Mouse (Mus musculus): Measurements from ENCODE around the gene Armc2.

The Armc2 gene

DNA sequence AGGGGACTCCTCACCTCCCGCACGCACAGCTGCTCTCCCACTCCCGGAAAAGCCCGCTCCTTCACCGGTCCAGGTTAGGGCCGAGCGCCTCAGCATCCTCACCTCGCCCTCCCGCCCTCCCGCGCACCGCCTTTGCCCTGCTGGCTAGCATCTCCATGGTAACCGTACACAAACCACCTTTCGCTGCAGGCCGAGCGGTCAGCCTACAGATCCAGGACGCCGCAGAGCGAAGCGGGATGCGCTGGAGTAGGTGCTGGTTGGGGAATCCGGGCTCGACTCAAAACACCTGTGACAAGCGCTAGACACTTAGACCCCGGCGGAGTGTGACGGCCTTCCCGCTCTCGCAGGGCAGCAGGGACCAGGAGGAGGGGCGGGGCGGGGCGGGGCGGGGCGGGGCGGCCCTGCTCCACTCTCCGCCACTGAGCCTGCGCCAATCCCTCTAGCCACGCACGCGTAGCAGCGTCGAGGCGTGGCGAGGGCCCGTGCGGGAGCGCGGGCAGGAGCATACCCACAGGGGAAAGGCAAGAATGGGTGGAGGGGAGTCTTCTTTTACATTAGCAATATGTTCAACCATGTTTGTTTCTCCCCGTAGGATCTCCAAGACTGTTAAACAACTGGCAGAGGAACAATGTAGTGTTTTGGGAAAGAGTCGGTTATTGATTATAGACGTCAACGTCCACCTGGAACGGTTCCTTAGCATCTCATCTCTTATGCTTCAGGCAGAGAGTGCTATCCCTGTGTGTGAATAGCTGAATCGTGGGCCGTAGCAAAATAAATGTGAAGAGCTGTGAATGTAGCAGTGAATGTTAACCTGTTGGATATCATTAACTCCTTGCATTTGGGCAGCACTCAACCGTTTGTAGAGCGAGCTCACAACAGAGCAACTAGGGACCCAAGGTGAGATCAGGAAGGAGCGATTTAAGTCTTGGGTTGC is at the start of gene Armc2:
Armc2 (minus strand) TSS at position 427 of the 934 bp plus-strand sequence.
- peak; percentile 78 for DNase-seq (ENCODE audit: extremely low spot score, low spot score)

DNA sequence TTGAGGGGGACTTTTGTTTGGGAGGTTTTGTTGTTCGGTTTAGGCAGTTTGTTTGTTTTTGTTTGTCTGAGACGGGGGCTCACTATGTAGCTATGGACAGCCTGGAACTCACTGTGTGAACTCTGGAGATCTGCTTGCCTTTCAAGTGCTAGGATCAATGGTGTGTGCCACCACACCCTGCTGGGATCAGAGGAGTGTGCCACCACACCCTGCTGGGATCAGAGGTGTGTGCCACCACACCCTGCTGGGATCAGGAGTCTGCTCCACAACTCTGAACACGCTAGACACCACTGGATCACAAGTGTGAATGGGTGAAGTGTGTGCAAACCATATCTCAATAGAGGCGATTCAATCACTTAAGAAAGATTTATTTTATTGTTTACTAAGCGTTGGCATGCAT is 46.2 kb upstream of the Armc2 start:
- DNase-seq (ENCODE audit: extremely low spot score, low spot score) = no peak

DNA sequence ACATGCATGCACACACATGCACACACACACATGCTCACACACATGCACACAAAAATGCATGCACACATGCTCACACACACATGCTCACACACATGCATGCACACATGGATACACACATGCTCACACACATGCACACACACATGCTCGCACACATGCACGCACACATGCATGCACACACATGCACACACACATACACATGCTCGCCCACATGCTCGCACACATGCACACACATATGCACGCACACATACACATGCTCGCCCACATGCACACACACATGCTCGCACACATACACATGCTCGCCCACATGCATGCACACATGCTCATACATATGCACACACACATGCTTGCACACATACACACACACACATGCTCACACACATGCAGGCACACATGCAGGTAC is 41.3 kb upstream of the Armc2 start:
- DNase-seq (ENCODE audit: extremely low spot score, low spot score) = no peak

DNA sequence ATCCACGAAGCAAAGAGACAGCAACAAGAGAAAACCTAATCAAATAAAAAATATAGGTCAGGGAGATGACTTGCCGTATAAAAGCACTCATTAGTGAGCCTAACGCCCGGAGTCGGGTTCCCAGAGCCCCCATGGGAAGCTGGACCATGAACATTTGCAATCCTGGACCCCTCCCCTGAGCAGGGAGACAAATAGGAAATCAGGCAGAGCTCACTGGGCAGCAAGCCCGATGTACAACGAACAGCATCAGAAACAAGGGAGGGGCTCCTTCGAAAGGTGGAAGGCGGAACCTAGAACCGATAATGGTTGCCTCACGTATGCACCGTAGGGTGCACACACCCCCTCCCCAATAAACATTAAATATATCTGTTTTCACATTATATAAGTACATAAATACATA is 39.5 kb upstream of the Armc2 start:
- no peak for DNase-seq (ENCODE audit: extremely low spot score, low spot score)

DNA sequence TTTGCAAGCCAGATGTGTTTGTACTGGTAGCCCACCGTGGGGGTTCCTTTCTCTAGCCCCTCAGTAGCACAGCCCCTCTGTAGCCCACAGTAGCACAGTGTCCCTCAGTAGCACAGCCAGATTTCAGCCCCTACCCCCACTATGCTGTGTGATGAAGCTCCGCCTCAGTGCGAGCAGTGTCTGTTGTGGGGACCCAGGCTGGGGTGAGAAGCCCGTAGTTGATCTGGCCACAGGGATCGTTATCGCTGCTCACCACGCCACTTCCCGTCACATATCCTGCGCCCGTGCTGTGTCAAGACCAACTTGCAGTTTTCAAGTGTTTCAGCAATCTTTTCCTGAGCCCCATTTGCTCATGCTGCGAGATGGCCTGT is 39.0 kb upstream of the Armc2 start:
- DNase-seq (ENCODE audit: extremely low spot score, low spot score) = no peak

DNA sequence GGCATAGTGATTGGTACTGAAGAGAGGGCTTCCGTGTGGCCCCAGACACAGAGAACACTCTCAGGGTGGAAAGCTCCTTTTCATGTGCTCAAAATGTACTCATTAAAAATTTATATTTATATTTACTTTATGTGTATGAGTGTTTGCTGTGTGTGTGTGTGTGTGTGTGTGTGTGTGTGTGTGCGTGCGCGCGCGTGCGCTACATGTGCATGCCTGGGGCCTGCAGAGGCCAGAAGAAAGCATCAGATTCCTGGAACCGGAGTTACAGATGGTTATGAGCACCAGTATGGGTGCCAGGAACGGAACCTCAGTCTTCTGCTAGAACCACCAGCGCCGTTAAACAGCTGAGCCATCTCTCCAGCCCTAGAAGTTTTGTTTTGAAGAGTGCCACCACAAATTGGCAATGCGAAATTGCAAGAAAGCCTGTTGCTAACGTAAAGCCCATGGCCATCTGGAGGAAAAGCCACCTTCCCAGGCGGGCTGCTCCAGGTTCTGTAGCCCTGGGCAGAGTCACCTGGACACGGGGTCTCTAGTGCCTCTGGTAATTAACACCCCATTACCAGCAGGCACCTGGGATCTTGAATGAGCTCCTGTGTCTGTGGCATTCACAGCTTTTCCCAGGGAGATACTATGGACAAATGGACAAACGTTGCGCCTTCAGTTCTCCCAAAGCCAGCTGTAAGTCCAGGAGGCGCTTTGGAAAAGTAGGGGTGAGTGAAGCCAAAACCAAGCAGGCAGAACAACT is 38.4 kb upstream of the Armc2 start:
- no peak for DNase-seq (ENCODE audit: extremely low spot score, low spot score)

DNA sequence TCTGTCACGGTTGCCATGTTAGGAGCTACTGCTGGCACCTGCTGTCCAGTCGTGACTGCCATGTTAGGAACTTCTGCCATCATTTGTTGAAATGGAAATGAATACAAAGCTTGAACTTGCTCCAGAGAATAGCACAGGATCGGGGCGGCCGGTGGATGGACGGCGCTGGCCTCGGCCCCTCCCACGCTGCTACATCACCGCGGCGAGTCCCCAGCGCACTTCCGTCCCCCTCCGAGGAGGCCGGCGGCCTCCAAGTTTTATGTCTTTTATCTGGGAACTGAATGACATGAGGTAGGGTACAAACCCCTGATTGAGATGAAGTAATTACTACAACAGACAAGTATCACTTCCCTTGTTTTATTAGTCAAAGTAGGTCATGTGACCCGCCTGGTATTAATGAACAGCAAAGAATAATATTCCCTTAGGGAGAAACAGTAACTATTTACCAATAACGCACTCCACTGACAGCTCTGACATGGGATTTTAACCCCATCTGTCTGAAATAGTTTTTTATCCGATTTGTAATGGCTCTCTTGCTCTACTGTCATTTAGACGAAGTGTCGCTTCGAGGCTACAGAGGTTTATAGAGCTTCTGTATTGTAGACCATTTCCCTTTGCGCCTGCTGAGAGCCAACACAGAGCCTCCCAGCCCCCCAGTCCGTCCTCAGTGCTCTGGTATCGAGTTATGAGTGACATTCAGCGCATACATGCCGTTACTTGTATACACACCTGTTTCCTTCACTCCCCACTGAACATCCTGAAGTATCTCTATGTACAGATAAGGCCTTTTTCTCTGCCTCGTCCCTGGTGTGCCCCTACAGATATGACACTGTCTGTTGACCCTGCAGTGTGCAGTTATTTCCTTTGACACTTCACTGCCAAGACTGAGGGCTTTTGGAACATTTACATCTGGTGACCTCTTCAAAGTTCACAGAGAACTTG is 37.3 kb upstream of the Armc2 start:
- DNase-seq (ENCODE audit: extremely low spot score, low spot score) = no peak

DNA sequence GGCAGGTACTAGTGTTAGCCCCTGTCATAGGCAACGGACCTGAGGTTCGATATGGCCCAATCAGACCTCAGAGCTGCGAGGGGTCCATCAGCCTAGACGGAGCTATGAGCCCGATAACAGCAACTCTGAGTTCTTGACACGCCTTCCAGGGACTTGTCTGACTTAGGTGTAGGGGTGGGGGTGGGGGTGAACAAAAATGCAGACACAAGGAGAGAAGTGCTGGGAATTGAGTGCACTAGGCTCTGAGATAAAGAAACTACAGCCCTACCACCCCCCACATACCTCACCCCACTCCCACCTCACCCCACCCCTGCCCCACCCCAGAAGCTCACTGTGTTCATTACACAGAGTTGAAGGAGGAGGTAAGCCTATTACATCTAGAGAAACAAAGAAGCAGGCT is 32.8 kb upstream of the Armc2 start:
- DNase-seq (ENCODE audit: extremely low spot score, low spot score) = no peak

DNA sequence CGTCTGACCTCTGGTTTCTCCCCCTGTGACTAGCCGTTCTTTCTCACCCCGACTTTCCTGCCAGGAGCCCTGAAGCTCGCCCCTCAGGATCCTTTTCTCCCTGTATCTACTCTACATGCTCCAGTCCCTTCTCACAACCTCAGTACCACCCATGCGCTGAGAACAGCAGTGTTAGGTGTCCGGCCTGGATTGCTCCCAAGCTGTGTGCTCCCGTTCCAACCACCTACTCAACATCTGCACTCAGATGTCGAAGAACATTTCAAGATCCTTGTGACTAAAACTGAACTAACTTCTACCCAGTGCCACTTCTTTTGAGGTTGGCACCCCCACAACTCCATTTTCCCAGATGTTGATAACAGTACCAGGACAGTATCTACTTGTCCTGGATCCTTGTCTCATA is 30.4 kb upstream of the Armc2 start:
- no peak for DNase-seq (ENCODE audit: extremely low spot score, low spot score)

DNA sequence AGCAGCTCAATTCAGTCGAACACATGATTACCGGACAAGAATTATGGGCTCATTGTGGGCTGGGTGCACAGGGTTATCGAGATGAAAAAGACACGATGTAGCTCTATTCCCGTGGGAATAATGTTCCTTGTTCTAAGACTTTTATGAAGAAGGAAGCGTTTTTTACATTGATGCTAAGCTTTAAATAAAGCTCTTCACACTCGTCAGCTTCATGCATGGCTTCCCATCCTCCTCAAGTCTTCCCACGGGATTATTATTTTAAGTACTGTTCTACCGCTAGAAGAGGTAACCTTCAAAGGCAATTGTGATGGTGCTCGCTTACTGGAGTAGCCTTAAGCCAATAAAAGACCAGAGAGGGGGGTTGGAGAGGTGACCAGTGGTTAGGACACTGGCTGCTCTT is 26.3 kb upstream of the Armc2 start:
- DNase-seq (ENCODE audit: extremely low spot score, low spot score) = no peak

DNA sequence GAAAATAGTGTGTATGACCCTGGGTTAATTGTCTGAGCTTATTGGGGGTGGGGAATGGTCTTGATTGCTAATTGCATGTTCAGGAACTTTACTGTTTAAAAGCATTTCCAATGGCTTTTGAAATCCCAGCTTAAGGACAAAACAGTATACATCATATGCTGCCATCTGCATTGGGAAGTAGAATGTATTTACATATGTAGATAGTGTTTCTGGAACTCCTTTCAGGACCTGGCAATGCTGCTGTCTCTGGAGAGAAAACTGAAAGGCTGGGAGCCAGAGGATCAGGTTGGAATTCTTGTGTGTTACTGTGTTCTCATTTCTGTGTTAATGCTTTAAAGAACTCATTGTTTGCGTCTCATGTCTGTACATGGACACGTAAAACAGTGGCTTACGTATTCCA is 25.1 kb upstream of the Armc2 start:
- no peak for DNase-seq (ENCODE audit: extremely low spot score, low spot score)

DNA sequence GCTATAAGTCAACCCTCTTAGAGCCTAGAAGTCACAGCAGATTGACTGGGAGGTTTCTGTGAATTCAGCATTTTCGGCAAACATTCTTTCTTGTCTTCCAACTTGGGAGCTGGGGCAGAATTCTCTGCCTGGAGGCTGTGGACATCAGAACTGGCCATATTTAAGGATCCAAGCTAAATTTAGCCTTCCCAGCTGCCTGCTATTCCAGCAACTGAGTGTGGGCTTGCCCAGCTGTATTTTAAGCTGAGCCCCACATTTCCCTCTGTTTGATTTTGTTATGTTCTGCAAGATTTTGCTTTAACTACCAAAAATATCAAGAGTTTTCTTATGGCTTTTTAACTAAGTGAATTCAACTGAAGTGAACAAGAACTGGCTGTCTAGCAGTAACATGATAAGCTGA is 24.6 kb upstream of the Armc2 start:
- DNase-seq (ENCODE audit: extremely low spot score, low spot score) = no peak

DNA sequence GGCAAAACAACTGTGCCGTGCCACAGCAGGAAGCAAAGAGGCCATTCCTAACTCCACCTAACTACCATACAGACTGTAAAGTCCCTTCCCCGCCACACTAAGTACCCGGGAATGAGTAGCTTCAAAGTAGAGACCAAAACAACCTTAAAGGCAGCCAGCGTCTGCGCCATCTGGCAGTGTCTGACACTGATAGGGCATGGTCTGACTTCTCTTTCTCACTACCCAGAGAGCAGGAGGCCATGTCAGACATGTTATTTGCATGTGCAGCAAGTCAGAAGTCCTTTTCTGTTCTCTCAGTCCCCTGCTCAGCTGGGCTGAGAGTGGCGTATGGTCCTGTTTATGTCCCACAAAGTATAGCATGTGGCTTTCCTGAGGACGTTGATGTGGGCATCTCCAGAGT is 23.8 kb upstream of the Armc2 start:
- DNase-seq (ENCODE audit: extremely low spot score, low spot score) = no peak

DNA sequence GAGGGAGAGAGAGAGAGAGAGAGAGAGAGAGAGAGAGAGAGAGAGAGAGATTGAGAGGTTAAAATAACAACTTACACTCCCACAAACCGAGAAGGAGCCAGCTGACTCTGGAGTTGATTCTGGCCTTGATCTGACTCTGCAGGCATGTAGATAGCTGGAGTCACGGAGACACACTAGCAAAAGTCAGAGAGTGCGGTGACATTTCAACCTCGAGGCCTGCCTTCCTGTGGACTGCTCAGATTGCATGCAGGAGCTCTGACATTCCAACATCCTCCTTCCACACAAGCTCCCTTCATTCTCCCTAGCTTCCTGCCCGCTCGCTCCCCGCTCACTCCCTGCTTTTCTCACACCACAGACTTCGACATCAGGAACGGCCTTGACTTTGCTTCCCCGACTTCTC is 20.3 kb upstream of the Armc2 start:
- DNase-seq (ENCODE audit: extremely low spot score, low spot score) = no peak

DNA sequence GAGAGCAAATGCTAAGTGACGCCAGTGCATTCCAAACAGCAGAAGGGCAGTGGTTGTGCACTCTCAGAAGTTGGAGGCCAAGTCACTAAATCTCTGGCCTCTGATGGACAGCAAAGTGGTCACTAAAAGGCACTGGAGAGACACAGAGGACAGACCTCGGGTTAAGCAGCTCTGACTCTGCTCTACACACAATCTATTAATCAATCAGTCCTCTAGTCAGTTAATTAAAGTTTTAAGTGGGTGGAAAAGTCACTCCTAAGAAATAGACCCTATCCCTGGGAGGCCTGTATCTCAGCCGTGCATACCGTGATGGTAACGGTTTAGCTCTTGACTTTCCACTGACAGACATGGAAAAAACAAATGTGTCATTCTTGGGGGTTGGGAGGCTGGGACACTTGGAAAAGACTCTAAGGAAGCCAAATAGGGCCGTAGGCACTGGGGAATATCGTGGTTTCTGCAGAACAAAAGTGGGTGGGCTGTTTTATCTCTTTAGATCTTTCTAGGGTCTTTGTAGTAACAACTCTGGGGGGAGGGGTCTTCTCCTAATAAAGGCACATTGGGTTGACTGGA is 19.1 kb upstream of the Armc2 start:
- no peak for DNase-seq (ENCODE audit: extremely low spot score, low spot score)

DNA sequence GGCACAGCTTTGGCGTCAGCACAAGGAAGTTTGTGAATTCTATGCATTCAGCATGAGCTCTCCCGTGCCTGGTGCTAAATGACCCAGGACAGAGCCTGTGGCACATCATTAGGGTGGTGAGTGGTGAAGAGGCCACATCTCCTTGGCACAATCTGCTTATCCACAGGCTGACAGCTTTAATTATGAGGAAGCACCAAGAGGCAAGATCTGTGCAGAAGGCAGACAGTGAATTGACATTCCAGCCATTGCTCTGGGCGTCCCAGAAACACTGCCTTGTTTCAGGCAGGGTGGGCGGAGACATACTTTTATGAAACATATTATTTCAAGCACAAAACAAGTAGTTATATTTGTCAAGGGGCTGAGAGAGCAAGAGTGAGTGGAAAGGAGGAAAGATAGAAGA is 18.6 kb upstream of the Armc2 start:
- no peak for DNase-seq (ENCODE audit: extremely low spot score, low spot score)

DNA sequence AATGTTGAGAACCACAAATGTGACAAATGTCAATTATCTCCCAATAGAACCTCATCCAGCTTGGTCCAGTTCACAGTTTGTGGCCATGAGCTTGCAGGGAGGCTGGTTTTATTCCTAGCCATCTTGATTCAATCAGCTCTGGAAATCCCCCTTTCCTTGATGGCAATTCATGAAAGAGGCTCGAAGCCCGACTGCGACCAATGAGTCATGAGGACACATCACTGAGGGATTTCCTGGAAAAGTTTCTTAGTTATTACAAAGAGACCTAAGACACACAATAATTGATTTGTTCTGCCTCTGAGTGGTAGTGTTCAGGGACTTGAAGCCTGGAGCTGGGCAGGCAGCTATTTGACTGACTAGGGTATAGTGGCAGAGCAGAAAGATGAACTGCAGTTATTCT is 15.3 kb upstream of the Armc2 start:
- DNase-seq (ENCODE audit: extremely low spot score, low spot score) = no peak

DNA sequence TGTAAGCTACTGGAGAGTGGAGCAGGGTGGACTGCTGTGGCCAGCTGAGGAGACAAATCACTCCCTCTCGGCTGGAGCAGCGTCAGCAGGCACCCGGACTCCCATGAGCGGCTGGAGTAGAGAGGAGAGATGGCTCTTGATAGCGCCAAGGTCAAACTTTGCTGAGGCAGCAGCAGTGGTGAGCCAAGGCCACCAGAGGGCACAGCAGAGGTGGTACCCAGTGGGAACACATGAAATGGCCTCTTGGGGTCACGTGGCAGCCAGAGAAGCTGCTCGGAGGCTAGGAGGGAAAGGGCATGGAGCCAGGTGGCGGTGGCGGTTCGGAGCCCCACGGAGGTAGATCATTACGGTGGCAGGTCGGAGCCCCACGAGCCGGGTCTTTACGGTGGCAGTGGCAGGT is 12.8 kb upstream of the Armc2 start:
- DNase-seq (ENCODE audit: extremely low spot score, low spot score) = peak; percentile 75

DNA sequence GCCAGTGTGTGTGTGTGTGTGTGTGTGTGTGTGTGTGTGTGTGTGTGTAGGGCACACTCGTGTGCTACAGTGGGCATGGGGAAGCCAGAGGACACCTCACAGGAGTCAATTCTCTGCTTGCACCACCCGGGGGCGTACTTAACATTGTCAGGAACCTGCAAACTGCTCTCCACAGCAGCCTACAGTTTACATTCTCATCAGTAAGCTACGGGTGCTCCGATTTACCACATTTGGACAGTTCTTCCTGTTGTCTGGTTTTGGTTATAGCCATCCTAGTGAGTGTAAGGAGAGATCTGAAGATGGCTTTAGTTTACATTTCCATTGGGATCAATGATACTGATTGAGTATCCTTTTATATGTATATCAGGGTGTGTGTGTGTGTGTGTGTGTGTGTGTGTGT is 11.3 kb upstream of the Armc2 start:
- no peak for DNase-seq (ENCODE audit: extremely low spot score, low spot score)

DNA sequence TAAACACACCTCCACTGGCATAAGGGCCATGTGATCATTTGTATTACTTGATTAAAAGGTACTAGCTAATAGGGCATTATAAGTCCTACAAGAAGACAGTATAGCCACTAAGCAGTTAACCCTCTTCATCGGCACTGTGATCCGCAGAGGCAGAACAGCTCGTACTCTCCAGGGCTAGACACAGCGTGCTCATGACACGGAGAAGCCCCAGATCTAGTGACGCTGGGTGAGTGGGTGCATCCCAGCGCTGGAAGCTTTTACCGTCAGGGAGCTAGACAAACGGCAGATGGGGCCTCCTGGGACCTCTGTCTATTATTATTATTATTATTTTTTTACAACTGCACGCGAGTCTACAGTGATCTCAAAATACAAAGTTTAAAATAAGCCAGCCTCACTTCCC is 9.1 kb upstream of the Armc2 start:
- DNase-seq (ENCODE audit: extremely low spot score, low spot score) = no peak

DNA sequence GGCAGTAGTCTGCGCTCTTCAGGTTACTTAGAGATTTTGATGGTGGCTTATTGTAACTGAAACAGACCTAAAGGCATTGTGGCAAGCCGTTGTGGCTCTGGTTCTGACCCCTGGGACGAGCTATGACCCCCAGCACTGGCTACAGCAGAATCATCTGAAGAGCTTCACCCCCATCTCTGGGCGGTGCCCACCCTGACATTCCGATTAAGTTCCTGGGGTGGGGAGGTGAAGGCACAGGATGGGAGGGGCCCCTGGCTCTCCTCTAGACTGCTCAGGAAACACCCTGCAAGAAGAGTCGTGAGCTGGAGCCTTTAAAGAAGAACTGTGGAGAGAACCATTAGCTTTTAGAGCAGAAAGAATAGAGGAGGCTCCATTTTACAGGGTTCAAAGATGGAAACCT is 6.2 kb upstream of the Armc2 start:
- no peak for DNase-seq (ENCODE audit: extremely low spot score, low spot score)

All from neural tube, embryonic 10.5 days (tissue).